Mouse (Mus musculus) bone marrow, adult 2 months (tissue): ENCODE data around the gene Slamf9. TPM values are rescaled to one million over a fixed set of nuclear protein-coding genes. Genes with fewer than 3 reads are reported as not detected.

Source experiments
- H3K27ac ChIP-seq: fragments of 200-500 bp; 2 replicates; pipeline ENCODE4 v1.5.1; 2012; ENCODE audit warnings: low read depth, mild to moderate bottlenecking, control low read depth, inconsistent platforms, low read length; ENCODE audit not compliant: control insufficient read depth, poor library complexity, insufficient read depth
- H3K4me1 ChIP-seq: fragments of 200-500 bp; 2 replicates; pipeline ENCODE4 v1.6.1; 2011; ENCODE audit warnings: low read length; ENCODE audit not compliant: control insufficient read depth, insufficient read depth
- H3K4me3 ChIP-seq: fragments of 200-500 bp; replicated peaks from 2 replicates; pipeline ENCODE3; 2011; ENCODE audit warnings: mild to moderate bottlenecking, low read depth, low read length, control low read depth; ENCODE audit not compliant: control insufficient read depth
- CTCF ChIP-seq: fragments of 200-500 bp; IDR thresholded peaks from 2 replicates; pipeline ENCODE4 v1.5.1; 2011; ENCODE audit warnings: low read length, control low read depth; ENCODE audit not compliant: control insufficient read depth, insufficient read depth
- POLR2A ChIP-seq: fragments of 200-500 bp; IDR thresholded peaks from 2 replicates; pipeline ENCODE4 v1.6.1; 2011; ENCODE audit warnings: low read depth, mild to moderate bottlenecking, control low read depth, low read length, borderline replicate concordance; ENCODE audit not compliant: control insufficient read depth
- WGBS: fragments of 180-500 bp; shearing (Covaris S2); methylation state at CpG from one replicate; pipeline ENCODE4 v1.1.7; 2018; 5-methylcytosine and 5-hydroxymethylcytosine counted together
- polyA plus RNA-seq: library from polyadenylated mRNA; stranded (reverse); fragments of >200 nt; gene quantifications from 2 replicates; pipeline ENCODE4 v1.2.4, GENCODE M21; 2011; ENCODE audit warnings: low replicate concordance; ENCODE audit not compliant: missing spikeins, insufficient read depth, insufficient read length

The Slamf9 gene
- polyA plus RNA-seq, 1 experiment, result 5.4 TPM

GRCm38 (mm10) chr1:172463387-172464333, 11.5 kb upstream of the Slamf9 start:
- 44% methylated on average over 16 of the region's 16 CpGs for WGBS

GRCm38 (mm10) chr1:172468301-172468877, 6.8 kb upstream of the Slamf9 start:
- TF ChIP-seq POLR2A, result no peak
- TF ChIP-seq CTCF, result no peak
- Histone ChIP-seq H3K4me1 (no peaks in the 10 kb centered on the region), H3K27ac (no peak overlapping the region), H3K4me3 (no peak overlapping the region)
- WGBS, result 84% methylated on average over 11 of the region's 11 CpGs

More at GRCm38 (mm10) chr1:172463387-172464333, 11.5 kb upstream of the Slamf9 start:
- Histone ChIP-seq H3K4me1 (no peaks in the 10 kb centered on the region), H3K4me3 (no peak overlapping the region), H3K27ac (no peak overlapping the region)
- TF ChIP-seq CTCF (no peak), POLR2A (no peak)

GRCm38 (mm10) chr1:172469373-172469772, 5.8 kb upstream of the Slamf9 start:
- TF ChIP-seq CTCF, result no peak
- TF ChIP-seq POLR2A, result no peak

GRCm38 (mm10) chr1:172469810-172470448, 5.2 kb upstream of the Slamf9 start:
- Histone ChIP-seq H3K4me1 (peaks cover 2% of the 10 kb centered on the region; the same call in 1 of the 2 replicates), H3K4me3 (no peak overlapping the region), H3K27ac (no peak overlapping the region)
- TF ChIP-seq CTCF (no peak), POLR2A (no peak)
- 45% methylated on average over 8 of the region's 8 CpGs for WGBS

More at GRCm38 (mm10) chr1:172469373-172469772, 5.8 kb upstream of the Slamf9 start:
- H3K4me3 ChIP-seq, result no peak overlapping the region
- peaks cover 2% of the 10 kb centered on the region; the same call in 1 of the 2 replicates for H3K4me1 ChIP-seq
- 84% methylated on average over 5 of the region's 5 CpGs for WGBS
- no peak overlapping the region for H3K27ac ChIP-seq

GRCm38 (mm10) chr1:172472909-172473308, 2.2 kb upstream of the Slamf9 start:
- Histone ChIP-seq H3K4me1 (peaks cover 6% of the 10 kb centered on the region), H3K27ac (no peak overlapping the region), H3K4me3 (no peak overlapping the region)
- TF ChIP-seq POLR2A (no peak), CTCF (no peak)

DNA sequence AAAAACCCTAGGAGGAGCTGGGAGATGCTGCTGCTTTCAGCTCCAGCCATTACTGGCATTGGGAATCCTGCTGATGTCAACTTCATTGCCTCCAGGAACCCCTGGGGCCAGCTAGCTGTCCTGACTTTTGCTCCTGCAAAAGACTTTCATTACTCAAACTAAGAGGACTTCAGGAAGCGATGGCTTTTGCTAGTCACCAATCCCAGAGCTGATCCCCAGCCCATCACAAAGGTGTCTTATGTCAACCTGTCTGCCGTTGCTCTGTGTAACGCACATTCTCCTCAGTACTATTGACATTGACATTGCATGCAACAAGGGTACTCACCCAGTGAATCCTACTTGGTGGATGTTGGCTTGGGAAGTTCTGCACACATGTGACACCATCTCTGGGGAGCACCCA, 962 bp upstream of the Slamf9 start:
- Histone ChIP-seq H3K27ac (no peak overlapping the region; the same call in 1 of the 2 replicates), H3K4me1 (peaks cover 6% of the 10 kb centered on the region), H3K4me3 (no peak overlapping the region)
- TF ChIP-seq POLR2A (no peak), CTCF (no peak)
- WGBS, result 86% methylated on average over 3 of the region's 3 CpGs

- no peak overlapping the region for H3K4me3 ChIP-seq
- WGBS, result 9% methylated on average over 5 of the region's 5 CpGs
- H3K27ac ChIP-seq, result no peak overlapping the region
- peaks cover 6% of the 10 kb centered on the region for H3K4me1 ChIP-seq
- TF ChIP-seq POLR2A (no peak), CTCF (no peak)
Observed at GRCm38 (mm10) chr1:172478020-172478419, 2.9 kb downstream of the Slamf9 start.

GRCm38 (mm10) chr1:172480376-172480775, 5.2 kb downstream of the Slamf9 start:
- TF ChIP-seq CTCF (no peak), POLR2A (no peak)
- Histone ChIP-seq H3K4me1 (peaks cover 4% of the 10 kb centered on the region), H3K4me3 (no peak overlapping the region), H3K27ac (no peak overlapping the region)
- 72% methylated on average over 4 of the region's 4 CpGs for WGBS
